Mouse (Mus musculus) CH12.LX (cell line): ENCODE data around the gene Ssr1.

Experiments used
- CHD1 ChIP-seq: IDR thresholded peaks from 2 replicates; pipeline ENCODE4 v1.6.1; 2012; ENCODE audit warnings: low read depth, low read length, improper control_type of control experiment, inconsistent platforms
- CHD2 ChIP-seq: IDR thresholded peaks from 2 replicates; pipeline ENCODE4 v1.6.1; 2011; ENCODE audit warnings: low read length, improper control_type of control experiment
- CTCF ChIP-seq, 2 experiments: IDR thresholded peaks in 1 of 2; conservative IDR thresholded peaks in 1 of 2; 2 replicates each; pipeline ENCODE4 v1.5.1; 2011 to 2012; ENCODE audit warnings: low read depth in 2 of 2, low read length in 2 of 2, improper control_type of control experiment in 1 of 2, inconsistent platforms in 1 of 2, mild to moderate bottlenecking in 1 of 2, moderate library complexity in 1 of 2
- ELF1 ChIP-seq: IDR thresholded peaks from 2 replicates; pipeline ENCODE4 v1.6.1; 2014; ENCODE audit warnings: low read depth, mild to moderate bottlenecking, inconsistent platforms, low read length, improper control_type of control experiment
- EP300 ChIP-seq: IDR thresholded peaks from 2 replicates; pipeline ENCODE4 v1.6.1; 2011; ENCODE audit warnings: low read length, improper control_type of control experiment
- ETS1 ChIP-seq: conservative IDR thresholded peaks from 2 replicates; pipeline ENCODE4 v1.6.1; 2012; ENCODE audit warnings: low read depth, mild to moderate bottlenecking, inconsistent platforms, low read length, improper control_type of control experiment, moderate library complexity
- MEF2A ChIP-seq: IDR thresholded peaks from 2 replicates; pipeline ENCODE4 v1.6.1; 2014; ENCODE audit warnings: low read depth, mild to moderate bottlenecking, inconsistent platforms, low read length, improper control_type of control experiment, borderline replicate concordance
- POLR2A ChIP-seq: IDR thresholded peaks from 2 replicates; pipeline ENCODE4 v1.6.1; 2011; ENCODE audit warnings: low read depth, mild to moderate bottlenecking, improper control_type of control experiment, low read length
- SIN3A ChIP-seq: IDR thresholded peaks from 2 replicates; pipeline ENCODE4 v1.6.1; 2012; ENCODE audit warnings: low read length, improper control_type of control experiment, inconsistent platforms
- SMC3 ChIP-seq: IDR thresholded peaks from 2 replicates; pipeline ENCODE4 v1.6.1; 2011; ENCODE audit warnings: low read depth, low read length, improper control_type of control experiment
- TCF12 ChIP-seq: IDR thresholded peaks from 2 replicates; pipeline ENCODE4 v1.6.1; 2014; ENCODE audit warnings: low read depth, mild to moderate bottlenecking, inconsistent platforms, low read length, improper control_type of control experiment
- ZC3H11A ChIP-seq: IDR thresholded peaks from 2 replicates; pipeline ENCODE4 v1.6.1; 2012; ENCODE audit warnings: low read depth, mild to moderate bottlenecking, inconsistent platforms, low read length, improper control_type of control experiment
- ZNF384 ChIP-seq: IDR thresholded peaks from 2 replicates; pipeline ENCODE4 v1.6.1; 2012; ENCODE audit warnings: low read depth, low read length, improper control_type of control experiment, inconsistent platforms

GRCm38 (mm10) chr13:37918336-37919261, 75.4 kb downstream of the Ssr1 start:
- TF ChIP-seq ZC3H11A (no peak), TCF12 (no peak), POLR2A (no peak), EP300 (no peak), SIN3A (no peak), ETS1 (no peak), CTCF (conservative IDR thresholded peaks at IDR 0.05 in 1 of 2, IDR thresholded peaks at IDR 0.05 in 1 of 2; ENCODE audit: low read depth in 2 of 2, low read length in 2 of 2) (no peak), CHD1 (no peak), ZNF384 (no peak), SMC3 (no peak), ELF1 (no peak), MEF2A (no peak), CHD2 (no peak)
